Mouse (Mus musculus) activated CD4-positive, CD25-positive, alpha-beta regulatory T cell, adult 4 months (primary cell): Measurements from ENCODE around the gene Chst13. TPM values are rescaled to one million over a fixed set of nuclear protein-coding genes. Genes with fewer than 3 reads are reported as not detected.

Experiments used
- ATAC-seq: one replicate; pipeline ENCODE4 v1.8.0; 2017
- polyA plus RNA-seq, 2 experiments: library from polyadenylated mRNA; unstranded; fragments of 100-300 nt; shearing (Covaris generic); gene quantifications; one replicate each; pipeline ENCODE4 v1.2.1; 2017

Chst13 gene
- polyA plus RNA-seq, 2 experiments from 2014 or later = not detected

- no peak for ATAC-seq
Measured at GRCm38 (mm10) chr6:90319475-90320191, 5.4 kb downstream of the Chst13 start.

- no peak for ATAC-seq
Measured at GRCm38 (mm10) chr6:90319019-90319418, 6.0 kb downstream of the Chst13 start.

DNA sequence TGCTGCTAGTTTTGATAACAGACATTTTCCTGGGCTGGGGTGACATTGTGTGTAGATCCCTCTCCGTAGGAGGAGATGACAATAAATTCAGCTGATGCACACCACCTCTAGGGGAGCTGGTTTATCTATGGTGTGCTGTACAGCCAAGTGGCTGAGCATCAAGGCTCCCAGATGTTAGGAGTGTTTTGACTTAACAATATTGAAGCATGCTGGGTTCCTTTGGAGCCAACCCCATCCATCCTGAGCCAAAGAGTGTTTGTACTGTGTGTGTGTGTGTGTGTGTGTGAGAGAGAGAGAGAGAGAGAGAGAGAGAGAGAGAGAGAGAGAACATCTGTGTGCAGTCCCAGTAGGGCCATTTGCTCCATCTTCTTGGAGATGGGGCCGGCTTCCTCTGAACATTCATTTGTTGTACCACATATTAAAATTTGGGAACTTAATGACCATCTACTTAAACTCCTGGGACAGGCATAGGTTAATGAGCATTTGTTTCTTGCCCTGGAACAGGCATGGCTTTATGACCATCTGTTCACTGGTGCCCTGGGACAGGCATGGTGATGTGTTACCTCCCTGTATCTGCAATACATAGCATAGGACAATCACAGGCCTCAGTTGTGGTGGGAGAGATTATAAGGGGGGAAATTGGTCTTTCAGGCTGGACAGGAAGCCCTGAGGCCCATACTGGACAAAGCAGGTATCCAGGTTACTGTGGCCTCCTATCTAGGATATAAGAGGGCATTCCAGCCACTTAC lies 7.3 kb downstream of the Chst13 start:
- no peak for ATAC-seq

GRCm38 (mm10) chr6:90315961-90316360 lies 9.0 kb downstream of the Chst13 start:
- ATAC-seq = no peak

DNA sequence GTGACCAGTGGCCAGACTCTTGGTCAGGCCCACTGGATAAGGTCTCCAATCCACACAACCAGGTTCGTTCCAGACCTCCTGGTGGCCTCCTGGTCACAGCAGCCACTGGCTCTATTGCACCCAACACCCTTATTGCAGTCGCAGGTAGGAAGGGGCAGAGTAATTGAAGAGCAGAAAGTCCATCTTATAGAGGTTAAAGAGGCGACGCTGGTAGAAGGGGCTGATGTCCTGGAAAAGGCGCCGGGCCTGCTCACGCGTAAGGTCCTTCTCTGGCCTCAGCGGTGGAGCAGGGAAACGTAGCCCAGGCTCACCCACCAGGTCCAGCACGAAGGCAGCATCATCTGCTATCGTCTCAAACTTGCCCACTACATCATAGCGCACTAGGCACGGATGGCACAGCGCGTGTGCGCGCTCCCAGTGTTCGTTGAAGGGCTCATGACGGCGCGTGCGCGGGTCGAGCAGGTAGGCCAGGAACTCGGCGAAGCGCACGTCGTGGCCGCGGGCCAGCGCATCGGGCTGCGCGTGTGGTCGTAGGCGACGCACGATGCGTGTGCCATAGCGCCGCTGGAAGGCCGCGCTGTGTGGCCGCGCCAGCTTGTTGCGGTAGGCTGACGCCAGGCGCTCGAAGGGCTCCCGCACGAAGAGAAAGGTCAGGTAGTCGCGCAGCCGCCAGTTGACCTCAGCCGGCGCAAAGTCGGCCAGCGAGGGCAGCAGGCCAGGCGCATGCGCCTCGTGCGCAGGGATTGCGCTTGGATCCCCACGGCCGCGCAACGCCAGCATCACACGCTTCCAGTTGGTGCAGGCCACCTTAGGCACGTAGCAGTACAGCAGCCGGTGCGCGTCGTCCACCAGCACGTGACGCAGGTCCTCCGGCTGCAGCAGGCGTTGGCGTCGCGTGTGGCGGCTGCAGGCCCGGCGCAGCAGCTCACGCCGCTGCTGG lies 15.9 kb downstream of the Chst13 start:
- no peak for ATAC-seq

- no peak for ATAC-seq
Measured at GRCm38 (mm10) chr6:90306315-90306975, 18.5 kb downstream of the Chst13 start.

DNA sequence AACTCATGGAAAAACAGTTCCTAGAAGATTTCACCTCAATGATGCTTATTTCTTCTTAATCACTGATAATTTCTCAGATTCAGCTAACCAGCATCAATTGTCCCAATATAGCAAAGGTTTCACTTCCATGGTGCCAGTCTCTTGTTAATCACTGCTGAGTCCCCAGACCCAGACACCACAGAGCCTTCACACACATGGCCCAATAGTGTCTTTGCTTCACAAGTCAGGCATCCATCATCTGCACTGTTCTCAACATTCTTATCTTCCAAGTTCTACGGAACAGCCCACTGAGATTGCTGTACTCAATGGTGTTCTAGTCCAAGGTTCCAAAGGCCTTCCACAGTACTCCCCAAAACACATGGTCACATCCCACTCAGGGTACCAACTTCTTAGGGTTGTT lies 24.1 kb downstream of the Chst13 start, which contains the start of gene BC048671:
Gene BC048671, plus strand, starts transcription at position 301 of the 400 bp plus-strand sequence.
- ATAC-seq = no peak

DNA sequence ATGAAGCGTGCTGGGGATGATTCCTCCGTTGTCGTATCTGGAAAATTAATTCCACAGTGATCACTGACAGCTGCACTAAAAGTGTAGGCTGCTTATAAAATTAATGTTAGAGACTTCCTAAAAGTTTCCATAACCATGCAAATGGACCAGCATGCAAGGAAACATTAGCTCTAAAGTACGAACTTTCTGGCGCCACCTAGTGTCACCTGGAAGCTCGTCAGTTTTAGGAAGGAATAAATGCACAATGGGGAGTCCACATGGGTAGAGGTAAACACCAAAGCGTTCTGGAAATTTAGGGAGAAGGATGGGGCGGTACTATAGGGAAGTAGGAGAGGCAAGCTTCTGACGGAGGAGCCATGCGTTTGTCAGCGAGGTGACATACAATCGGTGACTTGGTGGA lies 36.7 kb downstream of the Chst13 start:
- no peak for ATAC-seq

Other genes with a start within 250 kb of the Chst13 start
- not detected for gene Vmn1r49, start 246.7 kb downstream of the Chst13 start, polyA plus RNA-seq
- gene Vmn1r50, start 223.8 kb downstream of the Chst13 start, polyA plus RNA-seq = not detected
- not detected for gene Vmn1r51, start 202.6 kb downstream of the Chst13 start, polyA plus RNA-seq
- gene Vmn1r52, start 150.4 kb downstream of the Chst13 start, polyA plus RNA-seq = not detected
- gene V1ra8, start 122.4 kb downstream of the Chst13 start, polyA plus RNA-seq = not detected
- gene Vmn1r53, start 100.7 kb downstream of the Chst13 start, polyA plus RNA-seq = not detected
- under 1 TPM in 1 of 2 experiments, not detected in 1; 0.17 TPM for gene Vmn1r54, start 78.9 kb downstream of the Chst13 start, polyA plus RNA-seq
- not detected for gene BC048671, start 24.0 kb downstream of the Chst13 start, polyA plus RNA-seq
- not detected for gene Uroc1, start 8.1 kb upstream of the Chst13 start, polyA plus RNA-seq
- gene Zxdc, start 44.3 kb upstream of the Chst13 start, polyA plus RNA-seq = 1 to 10 TPM; 4.9 to 8.5 TPM
- under 1 TPM in 1 of 2 experiments, not detected in 1; 0.25 TPM for gene Cfap100, start 103.6 kb upstream of the Chst13 start, polyA plus RNA-seq
- gene Klf15, start 137.4 kb upstream of the Chst13 start, polyA plus RNA-seq = not detected
- gene Aldh1l1, start 161.2 kb upstream of the Chst13 start, polyA plus RNA-seq = 1 to 10 TPM in 1 of 2 experiments, under 1 TPM in 1; 0.44 to 1.7 TPM